Mouse (Mus musculus): ENCODE data around the gene Ick.

The Ick gene

GRCm38 (mm10) chr9:78104973-78105372, 4.0 kb upstream of the Ick start:
- DNase-seq (ENCODE audit: low spot score): no peak

GRCm38 (mm10) chr9:78105501-78105932, 3.5 kb upstream of the Ick start:
- DNase-seq (ENCODE audit: low spot score): no peak

- no peak for DNase-seq (ENCODE audit: low spot score)
Observed at GRCm38 (mm10) chr9:78106821-78107220, 2.2 kb upstream of the Ick start.

- no peak for DNase-seq (ENCODE audit: low spot score)
Observed at GRCm38 (mm10) chr9:78107582-78107911, 1.4 kb upstream of the Ick start.

GRCm38 (mm10) chr9:78107912-78108795, 838 bp upstream of the Ick start:
- peak; percentile 29 for DNase-seq (ENCODE audit: low spot score)

GRCm38 (mm10) chr9:78109656-78110055, 664 bp downstream of the Ick start:
- DNase-seq (ENCODE audit: low spot score): no peak

- DNase-seq (ENCODE audit: low spot score): no peak
Observed at GRCm38 (mm10) chr9:78111456-78111855, 2.5 kb downstream of the Ick start.

- peak; percentile 75 for DNase-seq (ENCODE audit: low spot score)
Observed at GRCm38 (mm10) chr9:78112770-78113537, 4.0 kb downstream of the Ick start.

- DNase-seq (ENCODE audit: low spot score): no peak
Observed at GRCm38 (mm10) chr9:78113538-78113885, 4.5 kb downstream of the Ick start.

GRCm38 (mm10) chr9:78115746-78116145, 6.8 kb downstream of the Ick start:
- DNase-seq (ENCODE audit: low spot score): no peak

- no peak for DNase-seq (ENCODE audit: low spot score)
Observed at GRCm38 (mm10) chr9:78117690-78118089, 8.7 kb downstream of the Ick start.

GRCm38 (mm10) chr9:78121358-78121757, 12.4 kb downstream of the Ick start:
- no peak for DNase-seq (ENCODE audit: low spot score)

- no peak for DNase-seq (ENCODE audit: low spot score)
Observed at GRCm38 (mm10) chr9:78121985-78122384, 13.0 kb downstream of the Ick start.

GRCm38 (mm10) chr9:78122939-78123712, 14.1 kb downstream of the Ick start:
- no peak for DNase-seq (ENCODE audit: low spot score)

- DNase-seq (ENCODE audit: low spot score): no peak
Observed at GRCm38 (mm10) chr9:78124297-78124696, 15.3 kb downstream of the Ick start.

GRCm38 (mm10) chr9:78126007-78126406, 17.0 kb downstream of the Ick start:
- no peak for DNase-seq (ENCODE audit: low spot score)

- no peak for DNase-seq (ENCODE audit: low spot score)
Observed at GRCm38 (mm10) chr9:78126643-78127042, 17.7 kb downstream of the Ick start.

- DNase-seq (ENCODE audit: low spot score): no peak
Observed at GRCm38 (mm10) chr9:78135658-78136057, 26.7 kb downstream of the Ick start.

GRCm38 (mm10) chr9:78138044-78138676, 29.2 kb downstream of the Ick start:
- no peak for DNase-seq (ENCODE audit: low spot score)

- DNase-seq (ENCODE audit: low spot score): no peak
Observed at GRCm38 (mm10) chr9:78139463-78139862, 30.5 kb downstream of the Ick start.

- DNase-seq (ENCODE audit: low spot score): no peak
Observed at GRCm38 (mm10) chr9:78146099-78146498, 37.1 kb downstream of the Ick start.

- no peak for DNase-seq (ENCODE audit: low spot score)
Observed at GRCm38 (mm10) chr9:78146627-78147026, 37.6 kb downstream of the Ick start.
